Mouse (Mus musculus): ENCODE measurements around the gene Iffo1. TPM values are rescaled to one million over a fixed set of nuclear protein-coding genes. Genes with fewer than 3 reads are reported as not detected.

The Iffo1 gene
- polyA plus RNA-seq, 1 experiment from 2014 or later = 6.6 TPM

GRCm38 (mm10) chr6:125110927-125111326, 34.1 kb upstream of the Iffo1 start:
- Histone ChIP-seq H3K4me2 (no peak overlapping the region), H3K27ac (no peak overlapping the region), H3K4me1 (no peaks in the 10 kb centered on the region), H3K9me3 (replicated peaks) (no peaks in the 10 kb centered on the region), H3K27me3 (replicated peaks) (no peaks in the 10 kb centered on the region), H3K4me3 (no peak overlapping the region), H3K9ac (no peak overlapping the region), H3K36me3 (peaks cover 98% of the 10 kb centered on the region)
- WGBS (ENCODE audit: insufficient replicate concordance) = 89% methylated on average over 7 of the region's 7 CpGs
- no peak for ATAC-seq

DNA sequence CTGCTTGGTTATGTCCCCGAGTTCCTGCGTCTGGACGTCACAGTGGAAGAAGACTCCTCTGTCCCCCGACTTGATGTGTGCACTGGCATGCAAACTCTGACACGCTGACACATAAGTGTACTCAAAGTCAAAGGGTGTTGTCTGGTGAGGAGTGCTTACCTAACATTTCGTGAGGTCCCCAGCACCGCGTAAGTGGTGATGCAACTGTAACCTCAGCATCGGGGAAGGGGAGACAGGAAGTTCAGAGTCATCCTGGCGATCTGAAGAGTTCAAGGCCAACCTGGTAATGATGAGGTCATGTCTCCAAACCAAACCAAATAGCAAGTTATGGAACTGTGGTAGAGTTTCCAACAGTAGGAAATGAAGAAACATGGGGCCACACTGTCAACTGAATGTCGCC, 32.5 kb upstream of the Iffo1 start:
- H3K4me1 ChIP-seq = no peaks in the 10 kb centered on the region
- H3K9ac ChIP-seq = no peak overlapping the region
- H3K4me3 ChIP-seq = no peak overlapping the region
- no peak for ATAC-seq
- no peak overlapping the region for H3K27ac ChIP-seq
- H3K9me3 ChIP-seq (replicated peaks) = no peaks in the 10 kb centered on the region
- H3K4me2 ChIP-seq = no peak overlapping the region
- H3K27me3 ChIP-seq (replicated peaks) = no peaks in the 10 kb centered on the region
- H3K36me3 ChIP-seq = peaks cover 98% of the 10 kb centered on the region
- 84% methylated on average over 11 of the region's 11 CpGs for WGBS (ENCODE audit: insufficient replicate concordance)

DNA sequence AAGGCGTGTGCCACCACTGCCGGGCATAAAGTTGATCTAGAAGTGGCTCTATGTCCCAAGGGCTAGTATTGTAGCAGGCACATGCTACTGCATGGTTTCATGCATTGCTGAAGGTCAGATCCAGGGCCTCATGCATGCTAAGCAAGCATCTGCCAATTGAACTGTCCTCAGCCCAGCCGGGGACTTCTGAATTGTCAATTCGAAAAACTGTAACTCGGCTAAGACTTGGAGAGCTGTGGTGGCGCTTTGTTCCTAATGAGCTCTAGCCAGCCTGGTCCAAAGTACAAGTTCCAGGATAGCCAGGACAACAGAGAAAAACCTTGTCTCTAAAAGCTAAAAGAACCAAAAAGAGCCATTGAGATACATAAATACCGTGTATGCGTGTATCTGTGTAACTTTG, 25.7 kb upstream of the Iffo1 start:
- 89% methylated on average over 8 of the region's 8 CpGs for WGBS (ENCODE audit: insufficient replicate concordance)
- Histone ChIP-seq H3K4me3 (no peak overlapping the region), H3K9ac (no peak overlapping the region), H3K9me3 (replicated peaks) (no peaks in the 10 kb centered on the region), H3K4me2 (no peak overlapping the region), H3K4me1 (no peaks in the 10 kb centered on the region), H3K36me3 (peaks cover 97% of the 10 kb centered on the region), H3K27me3 (replicated peaks) (no peaks in the 10 kb centered on the region), H3K27ac (no peak overlapping the region)
- ATAC-seq = no peak

GRCm38 (mm10) chr6:125128724-125129123, 16.3 kb upstream of the Iffo1 start:
- peaks cover 25% of the 10 kb centered on the region for H3K4me1 ChIP-seq
- peaks cover 77% of the 10 kb centered on the region for H3K36me3 ChIP-seq
- no peak for ATAC-seq
- H3K27ac ChIP-seq = no peak overlapping the region
- H3K4me2 ChIP-seq = no peak overlapping the region
- no peaks in the 10 kb centered on the region for H3K27me3 ChIP-seq (replicated peaks)
- H3K9ac ChIP-seq = no peak overlapping the region
- WGBS (ENCODE audit: insufficient replicate concordance) = 88% methylated on average over 12 of the region's 12 CpGs
- H3K9me3 ChIP-seq (replicated peaks) = no peaks in the 10 kb centered on the region
- no peak overlapping the region for H3K4me3 ChIP-seq

GRCm38 (mm10) chr6:125129710-125130402, 15.2 kb upstream of the Iffo1 start:
- WGBS (ENCODE audit: insufficient replicate concordance) = 89% methylated on average over 20 of the region's 20 CpGs
- H3K4me2 ChIP-seq = no peak overlapping the region
- no peaks in the 10 kb centered on the region for H3K9me3 ChIP-seq (replicated peaks)
- H3K4me3 ChIP-seq = no peak overlapping the region
- H3K36me3 ChIP-seq = peaks cover 77% of the 10 kb centered on the region
- peaks cover 30% of the 10 kb centered on the region for H3K4me1 ChIP-seq
- 0 out of 2 replicates have a peak overlapping the region, but pooled peaks have one; percentile 10 for H3K27ac ChIP-seq
- no peaks in the 10 kb centered on the region for H3K27me3 ChIP-seq (replicated peaks)
- ATAC-seq = no peak
- no peak overlapping the region for H3K9ac ChIP-seq

DNA sequence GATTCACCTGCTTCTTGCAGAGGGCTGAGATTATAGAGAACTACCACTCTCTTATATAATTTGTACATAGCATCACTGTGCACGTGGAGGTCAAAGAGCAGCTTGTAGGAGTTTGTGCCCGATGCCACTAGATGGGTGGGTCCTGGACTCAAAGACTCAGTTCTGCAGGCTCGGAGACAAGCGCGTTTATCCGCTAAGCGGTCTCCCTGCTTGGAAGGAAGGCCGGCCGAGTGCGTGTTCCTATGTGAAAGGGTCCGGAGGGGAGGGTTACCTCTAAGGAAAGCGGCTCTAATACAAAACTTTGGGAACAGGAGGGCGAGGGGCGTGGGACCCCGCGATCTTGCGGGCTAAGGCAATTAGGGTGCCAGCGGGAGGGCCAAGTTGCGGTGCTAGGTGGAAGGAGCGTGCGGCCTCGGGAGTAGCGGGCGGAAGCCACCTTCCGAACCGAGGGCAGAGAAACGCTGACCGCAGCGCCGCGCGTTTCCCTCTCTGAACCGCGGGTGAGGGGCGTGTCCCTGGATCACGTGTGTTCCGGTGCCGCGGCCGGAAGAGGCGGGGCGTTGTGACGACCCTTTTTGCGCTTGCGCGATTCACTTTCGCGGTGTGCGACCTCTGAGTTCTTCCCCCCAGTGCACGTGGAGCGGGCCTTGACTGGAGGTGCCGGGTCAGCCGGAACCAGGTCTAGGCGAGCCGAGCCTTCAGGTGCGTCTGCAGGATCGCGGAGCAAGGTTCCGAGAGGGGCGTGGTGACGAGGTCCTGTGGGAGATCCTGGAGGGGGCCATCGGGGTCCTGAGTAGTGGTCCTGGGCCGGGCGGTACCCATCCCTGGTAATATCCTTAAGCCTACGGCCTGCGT, 13.5 kb upstream of the Iffo1 start, which contains the start of gene Nop2:
TSS of gene Nop2 (plus strand) at position 608 of the 855 bp plus-strand sequence.
- Histone ChIP-seq H3K9ac (peak within 1 kb of the TSS; percentile 85), H3K4me1 (peaks cover 30% of the 10 kb centered on the region), H3K9me3 (replicated peaks) (no peaks in the 10 kb centered on the region), H3K27ac (peak within 1 kb of the TSS; percentile 89), H3K27me3 (replicated peaks) (no peaks in the 10 kb centered on the region), H3K36me3 (peaks cover 77% of the 10 kb centered on the region), H3K4me2 (peak within 1 kb of the TSS; percentile 95), H3K4me3 (peak within 1 kb of the TSS; percentile 96)
- peak; percentile 90 for ATAC-seq
- under 1% methylated on average over 65 of the region's 66 CpGs for WGBS (ENCODE audit: insufficient replicate concordance)

- peak overlapping the region; percentile 85 for H3K9ac ChIP-seq
- no peaks in the 10 kb centered on the region for H3K9me3 ChIP-seq (replicated peaks)
- WGBS (ENCODE audit: insufficient replicate concordance) = 2% methylated on average over 11 of the region's 11 CpGs
- peak overlapping the region; percentile 95 for H3K4me2 ChIP-seq
- peaks cover 30% of the 10 kb centered on the region for H3K4me1 ChIP-seq
- H3K27me3 ChIP-seq (replicated peaks) = no peaks in the 10 kb centered on the region
- H3K36me3 ChIP-seq = peaks cover 77% of the 10 kb centered on the region
- peak overlapping the region; percentile 89 for H3K27ac ChIP-seq
- no peak for ATAC-seq
- peak overlapping the region; percentile 96 for H3K4me3 ChIP-seq
Measured at GRCm38 (mm10) chr6:125132470-125132869, 12.6 kb upstream of the Iffo1 start.

DNA sequence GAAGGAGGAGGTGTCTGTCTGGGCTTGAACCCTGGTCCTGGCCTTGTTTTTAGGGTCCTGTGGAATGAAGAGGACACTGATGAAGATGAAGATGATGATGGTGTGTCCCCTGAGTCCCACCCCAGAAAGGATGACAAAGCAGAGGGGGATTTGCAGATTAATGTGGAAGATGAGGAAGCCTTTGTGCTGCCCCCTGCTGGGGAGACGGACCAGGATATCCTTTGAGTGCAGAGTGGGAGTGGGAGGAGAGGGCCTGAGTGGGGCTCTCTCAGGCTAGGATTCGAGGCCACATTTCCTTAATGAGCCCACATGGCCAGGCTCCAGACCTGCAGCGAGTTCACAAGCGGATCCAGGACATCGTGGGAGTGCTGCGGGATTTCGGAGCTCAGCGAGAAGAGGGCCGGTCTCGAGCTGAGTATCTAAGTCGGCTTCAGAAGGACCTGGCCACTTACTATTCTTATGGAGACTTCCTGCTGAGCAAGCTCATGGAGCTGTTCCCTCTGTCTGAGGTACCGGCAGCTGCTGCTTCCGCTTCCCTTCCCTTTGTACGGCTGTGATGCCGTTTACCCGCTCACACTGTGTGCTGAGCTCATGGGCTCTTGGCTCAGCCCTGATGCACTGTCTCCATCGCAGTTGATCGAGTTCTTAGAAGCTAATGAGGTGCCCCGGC, 7.9 kb upstream of the Iffo1 start:
- H3K4me1 ChIP-seq = peaks cover 20% of the 10 kb centered on the region
- no peak for ATAC-seq
- H3K9me3 ChIP-seq (replicated peaks) = no peaks in the 10 kb centered on the region
- WGBS (ENCODE audit: insufficient replicate concordance) = 86% methylated on average over 19 of the region's 19 CpGs
- no peak overlapping the region for H3K4me3 ChIP-seq
- no peaks in the 10 kb centered on the region for H3K27me3 ChIP-seq (replicated peaks)
- peaks cover 92% of the 10 kb centered on the region for H3K36me3 ChIP-seq
- H3K27ac ChIP-seq = no peak overlapping the region
- H3K9ac ChIP-seq = no peak overlapping the region
- no peak overlapping the region for H3K4me2 ChIP-seq

- Histone ChIP-seq H3K36me3 (peaks cover 98% of the 10 kb centered on the region), H3K27me3 (replicated peaks) (no peaks in the 10 kb centered on the region), H3K4me3 (no peak overlapping the region), H3K4me2 (no peak overlapping the region), H3K27ac (no peak overlapping the region), H3K9ac (no peak overlapping the region), H3K4me1 (peaks cover 9% of the 10 kb centered on the region), H3K9me3 (replicated peaks) (no peaks in the 10 kb centered on the region)
- ATAC-seq = no peak
- 88% methylated on average over 7 of the region's 7 CpGs for WGBS (ENCODE audit: insufficient replicate concordance)
Measured at GRCm38 (mm10) chr6:125139747-125140146, 5.3 kb upstream of the Iffo1 start.

DNA sequence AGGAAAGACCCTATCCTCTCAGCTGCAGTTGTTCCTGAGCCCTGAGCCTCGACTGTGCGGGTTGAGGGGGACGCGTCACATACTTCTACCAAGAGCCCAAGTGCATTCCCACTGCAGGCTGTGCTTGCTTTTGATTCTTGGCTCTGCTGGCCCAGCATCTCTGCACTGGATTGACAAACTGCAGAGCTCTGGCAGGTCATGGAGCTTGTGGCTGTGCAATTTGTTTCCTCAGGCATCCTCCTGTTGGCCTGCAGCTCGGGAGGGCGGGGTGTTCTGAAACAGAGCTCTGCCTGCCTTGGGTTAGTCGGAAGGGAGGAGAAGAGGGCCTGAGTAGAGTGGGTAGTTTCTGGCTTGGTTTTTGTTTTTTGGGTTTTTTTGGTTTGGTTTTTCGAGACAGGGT, 2.6 kb upstream of the Iffo1 start:
- 81% methylated on average over 8 of the region's 8 CpGs for WGBS (ENCODE audit: insufficient replicate concordance)
- Histone ChIP-seq H3K9ac (no peak overlapping the region), H3K27me3 (replicated peaks) (no peaks in the 10 kb centered on the region), H3K36me3 (peaks cover 71% of the 10 kb centered on the region), H3K27ac (no peak overlapping the region), H3K4me3 (no peak overlapping the region), H3K4me1 (peaks cover 35% of the 10 kb centered on the region), H3K4me2 (no peak overlapping the region), H3K9me3 (replicated peaks) (no peaks in the 10 kb centered on the region)
- no peak for ATAC-seq

DNA sequence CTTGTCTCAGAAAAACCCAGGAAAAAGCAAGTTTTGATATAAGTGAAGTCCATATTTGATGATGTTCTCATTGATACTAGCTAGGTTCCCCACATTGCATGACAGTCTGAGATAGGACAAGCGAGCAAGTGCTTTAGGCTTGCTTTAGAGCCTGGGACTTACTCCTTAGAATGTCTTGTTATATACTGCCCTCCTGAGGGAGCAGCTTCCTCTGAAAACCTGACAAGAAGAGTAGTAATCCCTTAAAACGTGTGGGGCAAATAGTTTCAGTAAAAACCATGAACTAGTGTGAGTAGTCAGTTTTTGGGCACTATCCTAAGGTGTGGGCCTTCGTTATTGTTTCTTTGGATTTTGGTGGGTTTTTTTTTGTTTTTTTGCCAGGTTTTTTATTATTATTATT, 1.9 kb upstream of the Iffo1 start:
- Histone ChIP-seq H3K9ac (no peak overlapping the region), H3K9me3 (replicated peaks) (no peaks in the 10 kb centered on the region), H3K4me3 (no peak overlapping the region), H3K4me2 (no peak overlapping the region), H3K27me3 (replicated peaks) (no peaks in the 10 kb centered on the region), H3K4me1 (peaks cover 42% of the 10 kb centered on the region), H3K36me3 (peaks cover 64% of the 10 kb centered on the region), H3K27ac (no peak overlapping the region)
- no peak for ATAC-seq
- 67% methylated on average over 3 of the region's 3 CpGs for WGBS (ENCODE audit: insufficient replicate concordance)

- H3K9me3 ChIP-seq (replicated peaks) = no peaks in the 10 kb centered on the region
- no peaks in the 10 kb centered on the region for H3K27me3 ChIP-seq (replicated peaks)
- H3K9ac ChIP-seq = no peak overlapping the region
- H3K4me2 ChIP-seq = no peak overlapping the region
- H3K27ac ChIP-seq = peak overlapping the region; percentile 75; the same call in 1 of the 2 replicates
- 79% methylated on average over 9 of the region's 9 CpGs for WGBS (ENCODE audit: insufficient replicate concordance)
- peaks cover 60% of the 10 kb centered on the region for H3K36me3 ChIP-seq
- ATAC-seq = no peak
- H3K4me3 ChIP-seq = no peak overlapping the region
- peaks cover 49% of the 10 kb centered on the region for H3K4me1 ChIP-seq
Measured at GRCm38 (mm10) chr6:125143904-125144303, 1.1 kb upstream of the Iffo1 start.

Measured in liver, embryonic 12.5 days (tissue).